Mouse (Mus musculus): ENCODE results near the gene Ski. TPM values are rescaled to one million over a fixed set of nuclear protein-coding genes. Genes with fewer than 3 reads are reported as not detected.
A peak's percentile ranks its signal among the peaks of the same experiment; 100 is the strongest.
"Not testable (repeated sequence)": the region's sequence is repeated elsewhere in the genome, so short reads cannot be mapped to it uniquely, and the experiment has no call there.

Gene Ski
- total RNA-seq (2022) = 10 to 100 TPM; 44.5 to 53.3 (median 49.0) TPM

- DNase-seq (ENCODE audit: low spot score) = no peak
Measured at GRCm38 (mm10) chr4:155222552-155222840, at the start of gene Ski. Gene Ski (minus strand): TSS chr4:155222592.

GRCm38 (mm10) chr4:155268382-155268781 is 46.0 kb upstream of the Ski start:
- DNase-seq (ENCODE audit: low spot score) = peak; percentile 50

- DNase-seq (ENCODE audit: low spot score) = no peak
Measured at GRCm38 (mm10) chr4:155267639-155268175, 45.3 kb upstream of the Ski start.

GRCm38 (mm10) chr4:155267047-155267543 is 44.7 kb upstream of the Ski start:
- no peak for DNase-seq (ENCODE audit: low spot score)

- DNase-seq (ENCODE audit: low spot score) = no peak
Measured at GRCm38 (mm10) chr4:155264521-155265321, 42.3 kb upstream of the Ski start.

GRCm38 (mm10) chr4:155252253-155252652 is 29.9 kb upstream of the Ski start:
- no peak for DNase-seq (ENCODE audit: low spot score)

- DNase-seq (ENCODE audit: low spot score) = no peak
Measured at GRCm38 (mm10) chr4:155251147-155251546, 28.8 kb upstream of the Ski start.

- no peak for DNase-seq (ENCODE audit: low spot score)
Measured at GRCm38 (mm10) chr4:155250361-155251117, 28.1 kb upstream of the Ski start.

GRCm38 (mm10) chr4:155249648-155250351 is 27.4 kb upstream of the Ski start, which contains the start of gene Faap20:
Gene Faap20 (plus strand): TSS chr4:155249802.
- DNase-seq (ENCODE audit: low spot score) = peak; percentile 93

- peak; percentile 96 for DNase-seq (ENCODE audit: low spot score)
Measured at GRCm38 (mm10) chr4:155249257-155249647, 26.9 kb upstream of the Ski start.

- not testable (repeated sequence) for DNase-seq (ENCODE audit: low spot score)
Measured at GRCm38 (mm10) chr4:155248054-155248453, 25.7 kb upstream of the Ski start.

- DNase-seq (ENCODE audit: low spot score) = no peak
Measured at GRCm38 (mm10) chr4:155246691-155247105, 24.3 kb upstream of the Ski start.

- DNase-seq (ENCODE audit: low spot score) = no peak
Measured at GRCm38 (mm10) chr4:155245770-155246492, 23.5 kb upstream of the Ski start.

GRCm38 (mm10) chr4:155243233-155243632 is 20.8 kb upstream of the Ski start:
- DNase-seq (ENCODE audit: low spot score) = no peak

GRCm38 (mm10) chr4:155242292-155242691 is 19.9 kb upstream of the Ski start:
- no peak for DNase-seq (ENCODE audit: low spot score)

GRCm38 (mm10) chr4:155241789-155242188 is 19.4 kb upstream of the Ski start:
- no peak for DNase-seq (ENCODE audit: low spot score)

GRCm38 (mm10) chr4:155239494-155239893 is 17.1 kb upstream of the Ski start:
- no peak for DNase-seq (ENCODE audit: low spot score)

- no peak for DNase-seq (ENCODE audit: low spot score)
Measured at GRCm38 (mm10) chr4:155238276-155238675, 15.9 kb upstream of the Ski start.

GRCm38 (mm10) chr4:155236737-155237385 is 14.5 kb upstream of the Ski start:
- DNase-seq (ENCODE audit: low spot score) = no peak

GRCm38 (mm10) chr4:155235311-155236119 is 13.1 kb upstream of the Ski start:
- DNase-seq (ENCODE audit: low spot score) = peak; percentile 96

Data from heart, adult 8-10 months (tissue).